Mouse (Mus musculus): ENCODE results near the gene Olfr52. TPM values are rescaled to one million over a fixed set of nuclear protein-coding genes. Genes with fewer than 3 reads are reported as not detected.

Gene Olfr52
- not detected in 2 replicates for total RNA-seq (2023)

DNA sequence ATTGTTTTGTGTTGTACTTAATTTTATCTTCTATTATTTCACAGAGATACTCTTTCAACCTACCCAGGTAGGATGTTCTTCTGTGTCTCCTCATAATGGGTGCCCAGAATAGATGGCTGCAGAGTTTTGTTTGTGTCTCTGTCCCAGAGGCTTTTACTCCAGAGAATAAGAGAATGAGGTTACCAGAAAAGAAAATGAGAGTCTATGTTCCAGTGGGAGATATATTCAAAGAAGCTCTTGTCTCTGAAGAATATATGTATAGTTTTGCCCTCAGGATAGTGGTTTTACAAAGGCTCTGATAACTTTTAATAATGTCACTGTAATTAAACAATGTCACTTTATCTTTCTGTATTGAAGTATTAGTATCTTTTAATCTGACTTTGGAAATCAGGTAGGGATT is at the start of gene Olfr52:
Gene Olfr52, minus strand, starts transcription at position 101 of the 400 bp plus-strand sequence.

GRCm38 (mm10) chr2:86231301-86231700 is 45.8 kb upstream of the Olfr52 start, which contains the start of gene Olfr1047:
Olfr1047 (minus strand) TSS chr2:86231401.

GRCm38 (mm10) chr2:86219214-86219613 is 33.7 kb upstream of the Olfr52 start, which contains the start of gene Olfr1046:
Olfr1046 (minus strand) TSS chr2:86219314.

DNA sequence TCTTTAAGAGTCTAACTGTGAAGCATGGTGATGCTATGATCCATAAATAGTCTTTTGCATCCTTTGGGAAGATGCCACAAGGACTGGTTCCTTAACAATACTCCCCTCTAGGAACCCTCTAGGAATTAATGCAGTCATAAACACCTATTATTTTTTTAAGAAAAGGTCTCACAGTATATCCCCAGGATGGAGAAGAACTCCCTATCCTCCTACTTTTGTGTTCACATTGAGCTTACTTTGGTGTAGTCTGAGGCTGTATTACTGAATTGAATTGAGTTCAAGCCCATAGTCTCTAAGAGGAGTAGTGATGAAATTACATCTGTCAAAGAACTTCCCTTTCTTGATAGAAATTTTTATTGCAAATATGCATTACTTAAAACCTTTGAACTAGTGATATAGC is 17.4 kb upstream of the Olfr52 start, which contains the start of gene Olfr1045:
Gene Olfr1045, minus strand, starts transcription at position 101 of the 400 bp plus-strand sequence.

GRCm38 (mm10) chr2:86177720-86178119 is 7.8 kb downstream of the Olfr52 start, which contains the start of gene Olfr1044:
Olfr1044 (minus strand) TSS chr2:86177820.

DNA sequence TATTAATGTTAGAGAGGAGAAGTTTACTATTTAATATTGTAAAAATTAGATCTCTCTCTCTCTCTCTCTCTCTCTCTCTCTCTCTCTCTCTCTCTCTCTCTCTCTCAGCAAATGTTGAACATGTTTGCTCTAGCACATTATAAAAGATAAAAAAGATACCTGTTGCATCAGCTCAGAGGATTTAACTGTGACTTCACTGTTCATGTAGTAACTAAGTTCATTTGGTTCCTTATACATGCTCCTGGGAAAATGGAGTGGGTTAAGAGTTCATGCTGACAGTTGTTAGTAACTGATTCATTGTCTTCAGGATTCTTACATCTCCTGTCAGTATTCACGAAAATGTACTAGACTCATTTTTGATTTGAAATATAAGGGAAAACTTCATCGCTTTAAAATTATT is 18.1 kb downstream of the Olfr52 start, which contains the start of gene Olfr1043:
Gene Olfr1043, minus strand, starts transcription at position 101 of the 400 bp plus-strand sequence.

DNA sequence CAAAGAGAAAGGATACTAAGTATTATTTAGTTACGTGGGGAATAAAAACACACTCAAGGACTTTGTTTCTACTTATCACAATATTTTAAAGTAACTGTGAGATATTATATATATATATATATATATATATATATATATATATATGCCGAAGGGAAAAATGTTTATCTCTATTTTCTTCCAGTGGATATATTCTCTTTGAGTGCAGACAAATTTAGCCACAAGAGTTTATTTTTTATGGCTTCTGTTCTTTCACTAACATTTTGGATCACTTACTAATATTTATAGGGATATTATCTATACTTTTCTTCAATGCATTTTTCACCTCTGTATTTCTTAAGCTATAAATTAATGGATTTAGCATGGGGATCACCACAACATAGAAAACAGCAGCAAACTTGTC is 23.7 kb downstream of the Olfr52 start, which contains the start of gene Olfr1042:
Gene Olfr1042, minus strand, starts transcription at position 101 of the 400 bp plus-strand sequence.

GRCm38 (mm10) chr2:86146632-86147031 is 38.9 kb downstream of the Olfr52 start, which contains the start of gene Olfr1040:
Olfr1040 (minus strand) TSS chr2:86146732.

DNA sequence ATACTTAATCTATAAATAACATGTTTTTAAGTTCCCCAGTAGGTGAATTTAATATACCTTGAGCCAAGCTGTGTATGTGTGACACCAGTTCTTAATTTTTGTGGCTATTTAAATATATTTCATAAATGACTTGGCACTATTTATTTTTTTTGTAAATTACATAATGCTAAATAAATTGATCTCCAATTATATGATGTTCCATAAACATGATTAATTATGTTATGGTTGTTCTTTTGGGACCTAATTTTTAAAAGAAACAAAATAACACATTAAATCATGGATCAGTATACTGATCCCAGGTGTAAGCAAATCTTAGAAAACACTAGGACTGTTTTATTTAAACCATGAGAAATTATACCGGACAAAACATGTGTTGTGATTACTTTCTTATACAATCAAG is 49.7 kb downstream of the Olfr52 start, which contains the start of gene Olfr1039:
Gene Olfr1039, minus strand, starts transcription at position 101 of the 400 bp plus-strand sequence.

Other genes starting within 250 kb of the Olfr52 start
- 0.13 TPM in 1 of 2 replicates, not detected in the other for gene Olfr1028, start 235.2 kb downstream of the Olfr52 start, total RNA-seq (2023)
- gene Olfr1029, start 211.8 kb downstream of the Olfr52 start, total RNA-seq (2023), result not detected in 2 replicates
- gene Olfr1030, start 206.4 kb downstream of the Olfr52 start, total RNA-seq (2023), result not detected in 2 replicates
- gene Olfr1031, start 195.4 kb downstream of the Olfr52 start, total RNA-seq (2023), result not detected in 2 replicates
- gene Olfr1032, start 180.1 kb downstream of the Olfr52 start, total RNA-seq (2023), result not detected in 2 replicates
- not detected in 2 replicates for gene Olfr1033, start 165.1 kb downstream of the Olfr52 start, total RNA-seq (2023)
- not detected in 2 replicates for gene Olfr1034, start 139.8 kb downstream of the Olfr52 start, total RNA-seq (2023)
- not detected in 2 replicates for gene Olfr1036, start 111.7 kb downstream of the Olfr52 start, total RNA-seq (2023)
- not detected in 2 replicates for gene Olfr1037, start 98.3 kb downstream of the Olfr52 start, total RNA-seq (2023)
- not detected in 2 replicates for gene Olfr1039, start 49.8 kb downstream of the Olfr52 start, total RNA-seq (2023)
- gene Olfr1040, start 39.0 kb downstream of the Olfr52 start, total RNA-seq (2023), result not detected in 2 replicates
- gene Olfr1042, start 23.8 kb downstream of the Olfr52 start, total RNA-seq (2023), result not detected in 2 replicates
- not detected in 2 replicates for gene Olfr1043, start 18.2 kb downstream of the Olfr52 start, total RNA-seq (2023)
- not detected in 2 replicates for gene Olfr1044, start 7.9 kb downstream of the Olfr52 start, total RNA-seq (2023)
- gene Olfr1045, start 17.3 kb upstream of the Olfr52 start, total RNA-seq (2023), result not detected in 2 replicates
- gene Olfr1046, start 33.6 kb upstream of the Olfr52 start, total RNA-seq (2023), result not detected in 2 replicates
- gene Olfr1047, start 45.7 kb upstream of the Olfr52 start, total RNA-seq (2023), result not detected in 2 replicates
- not detected in 2 replicates for gene Olfr1048, start 54.6 kb upstream of the Olfr52 start, total RNA-seq (2023)
- not detected in 2 replicates for gene Olfr1049, start 72.6 kb upstream of the Olfr52 start, total RNA-seq (2023)
- not detected in 2 replicates for gene Olfr1051, start 93.4 kb upstream of the Olfr52 start, total RNA-seq (2023)
- not detected in 2 replicates for gene Olfr1052, start 106.8 kb upstream of the Olfr52 start, total RNA-seq (2023)
- gene Olfr1053, start 129.6 kb upstream of the Olfr52 start, total RNA-seq (2023), result not detected in 2 replicates
- not detected in 2 replicates for gene Olfr1054, start 149.8 kb upstream of the Olfr52 start, total RNA-seq (2023)
- not detected in 2 replicates for gene Olfr1055, start 164.6 kb upstream of the Olfr52 start, total RNA-seq (2023)
- not detected in 2 replicates for gene Olfr1056, start 176.8 kb upstream of the Olfr52 start, total RNA-seq (2023)
- gene Olfr1057, start 192.7 kb upstream of the Olfr52 start, total RNA-seq (2023), result not detected in 2 replicates
- not detected in 2 replicates for gene Olfr1058, start 202.9 kb upstream of the Olfr52 start, total RNA-seq (2023)
- not detected in 2 replicates for gene Olfr1061, start 228.4 kb upstream of the Olfr52 start, total RNA-seq (2023)
- not detected in 2 replicates for gene Olfr1062, start 241.1 kb upstream of the Olfr52 start, total RNA-seq (2023)

Measured in neutrophil, adult 65 days (primary cell).